Mouse (Mus musculus): ENCODE measurements around the gene Ang4. TPM values are rescaled to one million over a fixed set of nuclear protein-coding genes. Genes with fewer than 3 reads are reported as not detected.
A peak's percentile ranks its signal among the peaks of the same experiment; 100 is the strongest.

Ang4 gene
- polyA plus RNA-seq, 1 experiment from 2014 or later: not detected

DNA sequence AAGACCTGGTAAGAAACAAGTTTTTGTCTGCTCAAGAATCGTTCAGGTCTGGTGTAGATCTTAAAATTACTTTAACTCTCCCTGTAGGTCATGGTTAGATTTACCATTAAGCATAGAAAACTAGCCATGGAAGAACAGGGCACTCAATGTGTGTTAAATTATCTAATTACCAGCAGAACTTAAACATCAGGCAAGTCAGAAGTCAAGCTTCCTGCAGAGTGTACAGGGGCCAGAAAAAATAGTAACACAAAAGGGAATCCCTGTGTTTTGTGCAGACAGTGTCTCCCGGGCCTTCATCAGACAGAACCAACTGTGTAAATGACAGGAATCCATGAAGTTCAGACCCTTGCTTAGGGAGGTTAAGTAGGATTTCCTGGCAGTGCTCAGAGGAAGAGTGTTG is 17.4 kb downstream of the Ang4 start:
- Histone ChIP-seq H3K27ac (ENCODE audit: low read depth, low read length) (no peak overlapping the region), H3K9me3 (replicated peaks; ENCODE audit: control insufficient read depth, low read length) (no peaks in the 10 kb centered on the region), H3K4me1 (ENCODE audit: control insufficient read depth, insufficient read depth, low read length) (no peaks in the 10 kb centered on the region), H3K27me3 (replicated peaks; ENCODE audit: control insufficient read depth, insufficient read depth, low read length) (no peaks in the 10 kb centered on the region), H3K4me2 (ENCODE audit: low read length) (no peak overlapping the region), H3K9ac (ENCODE audit: low read length) (no peak overlapping the region), H3K4me3 (ENCODE audit: low read depth, low read length) (no peak overlapping the region), H3K36me3 (ENCODE audit: control insufficient read depth, insufficient read depth, low read length) (no peaks in the 10 kb centered on the region)
- WGBS: 80% methylated on average over 2 of the region's 2 CpGs
- DNase-seq (ENCODE audit: low spot score) (no peak), ATAC-seq (no peak)

DNA sequence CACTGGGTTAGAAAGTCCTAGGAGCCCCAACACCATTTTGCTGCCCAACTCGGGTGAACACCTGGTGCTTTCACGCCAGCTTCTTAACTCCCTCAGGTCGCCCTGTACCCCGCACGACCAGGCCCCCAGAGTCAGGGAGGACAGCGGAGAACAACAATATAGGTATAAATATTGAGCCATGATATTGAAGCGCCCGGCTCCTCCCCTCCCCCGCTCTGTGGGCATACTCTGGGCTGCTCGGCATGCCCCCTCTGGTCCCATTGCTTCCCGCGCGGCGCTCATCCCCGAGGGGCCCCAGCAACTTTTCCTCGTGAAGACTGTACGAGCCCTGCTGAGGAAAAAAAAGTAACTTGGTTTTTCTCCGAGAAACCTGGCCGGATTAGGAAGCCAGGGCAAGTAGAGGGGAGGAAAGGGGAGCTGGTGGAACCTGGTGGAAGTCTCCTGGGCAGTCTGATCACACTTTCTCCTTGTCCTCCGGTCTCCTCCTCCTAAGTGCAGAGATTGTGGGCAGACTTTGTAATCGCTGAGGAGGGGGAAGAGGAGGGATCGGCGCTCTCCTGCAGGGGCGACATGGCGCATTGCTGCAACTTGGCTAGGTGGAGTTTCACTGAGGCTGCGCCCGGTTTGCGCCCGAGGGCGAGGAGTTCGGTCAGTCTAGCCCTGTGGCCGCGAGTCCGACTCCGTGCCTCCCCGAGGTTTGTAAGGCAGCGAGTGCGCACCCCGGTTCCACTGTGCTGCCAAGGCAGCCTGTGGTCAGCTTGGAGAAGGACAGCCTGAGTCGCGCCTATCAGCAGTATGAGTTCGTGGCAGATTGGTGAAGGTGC is 32.8 kb downstream of the Ang4 start:
- Histone ChIP-seq H3K4me3 (ENCODE audit: low read depth, low read length) (peak overlapping the region; percentile 26), H3K4me1 (ENCODE audit: control insufficient read depth, insufficient read depth, low read length) (peaks cover 4% of the 10 kb centered on the region; the same call in 1 of the 2 replicates), H3K9me3 (replicated peaks; ENCODE audit: control insufficient read depth, low read length) (no peaks in the 10 kb centered on the region), H3K27me3 (replicated peaks; ENCODE audit: control insufficient read depth, insufficient read depth, low read length) (peaks cover 31% of the 10 kb centered on the region), H3K27ac (ENCODE audit: low read depth, low read length) (no peak overlapping the region), H3K4me2 (ENCODE audit: low read length) (peak overlapping the region; percentile 49), H3K36me3 (ENCODE audit: control insufficient read depth, insufficient read depth, low read length) (no peaks in the 10 kb centered on the region), H3K9ac (ENCODE audit: low read length) (0 out of 2 replicates have a peak overlapping the region, but pooled peaks have one; percentile 35)
- under 1% methylated on average over 42 of the region's 42 CpGs for WGBS
- DNase-seq (ENCODE audit: low spot score) (no peak), ATAC-seq (no peak)

DNA sequence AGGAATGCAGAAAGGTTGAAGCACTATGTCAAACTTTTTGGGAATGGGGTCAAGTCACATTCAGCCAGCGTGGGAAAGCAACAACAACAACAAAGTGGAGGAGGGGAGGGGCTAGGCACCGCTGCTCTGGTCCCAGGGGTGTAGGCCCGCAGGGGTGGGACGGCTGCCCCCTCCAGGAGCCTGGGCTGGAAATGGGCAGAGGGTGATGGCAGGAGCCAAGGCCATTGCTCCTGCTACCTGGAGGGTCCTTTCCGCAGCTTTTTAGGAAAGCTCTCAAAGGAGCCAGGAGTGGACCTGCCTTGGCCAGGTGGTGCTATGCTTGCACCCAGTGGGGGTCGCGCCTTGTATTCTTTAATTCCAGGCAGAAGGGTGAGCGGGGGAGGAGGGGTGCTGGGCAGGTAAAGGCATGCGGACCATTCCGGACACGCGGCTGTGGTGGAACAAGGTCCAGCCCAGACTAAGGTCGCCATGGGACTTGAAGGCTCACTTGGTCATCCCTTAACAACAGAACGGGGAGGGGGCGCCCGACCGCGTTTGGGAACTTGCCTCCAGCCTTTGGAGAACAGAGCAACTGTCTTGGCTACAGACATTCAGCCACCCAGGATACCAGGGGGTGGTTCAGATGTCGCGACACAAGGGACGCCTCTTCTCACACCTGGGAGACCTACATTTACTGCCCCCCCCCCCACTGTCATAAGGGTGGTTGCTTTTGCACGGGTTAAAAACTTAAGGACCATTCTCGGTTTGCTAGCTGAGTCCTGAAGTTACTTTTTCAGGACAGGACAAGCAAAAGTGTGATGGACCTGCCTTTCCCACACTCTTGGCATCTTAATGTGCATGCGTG is 34.0 kb downstream of the Ang4 start:
- Histone ChIP-seq H3K9me3 (replicated peaks; ENCODE audit: control insufficient read depth, low read length) (no peaks in the 10 kb centered on the region), H3K36me3 (ENCODE audit: control insufficient read depth, insufficient read depth, low read length) (no peaks in the 10 kb centered on the region), H3K4me1 (ENCODE audit: control insufficient read depth, insufficient read depth, low read length) (peaks cover 4% of the 10 kb centered on the region; the same call in 1 of the 2 replicates), H3K4me2 (ENCODE audit: low read length) (peak overlapping the region; percentile 39), H3K27me3 (replicated peaks; ENCODE audit: control insufficient read depth, insufficient read depth, low read length) (peaks cover 31% of the 10 kb centered on the region), H3K27ac (ENCODE audit: low read depth, low read length) (no peak overlapping the region), H3K4me3 (ENCODE audit: low read depth, low read length) (peak overlapping the region; percentile 15; the same call in 1 of the 2 replicates), H3K9ac (ENCODE audit: low read length) (no peak overlapping the region)
- whole genome bisulfite sequencing: 1% methylated on average over 24 of the region's 24 CpGs
- ATAC-seq (no peak), DNase-seq (ENCODE audit: low spot score) (no peak)

DNA sequence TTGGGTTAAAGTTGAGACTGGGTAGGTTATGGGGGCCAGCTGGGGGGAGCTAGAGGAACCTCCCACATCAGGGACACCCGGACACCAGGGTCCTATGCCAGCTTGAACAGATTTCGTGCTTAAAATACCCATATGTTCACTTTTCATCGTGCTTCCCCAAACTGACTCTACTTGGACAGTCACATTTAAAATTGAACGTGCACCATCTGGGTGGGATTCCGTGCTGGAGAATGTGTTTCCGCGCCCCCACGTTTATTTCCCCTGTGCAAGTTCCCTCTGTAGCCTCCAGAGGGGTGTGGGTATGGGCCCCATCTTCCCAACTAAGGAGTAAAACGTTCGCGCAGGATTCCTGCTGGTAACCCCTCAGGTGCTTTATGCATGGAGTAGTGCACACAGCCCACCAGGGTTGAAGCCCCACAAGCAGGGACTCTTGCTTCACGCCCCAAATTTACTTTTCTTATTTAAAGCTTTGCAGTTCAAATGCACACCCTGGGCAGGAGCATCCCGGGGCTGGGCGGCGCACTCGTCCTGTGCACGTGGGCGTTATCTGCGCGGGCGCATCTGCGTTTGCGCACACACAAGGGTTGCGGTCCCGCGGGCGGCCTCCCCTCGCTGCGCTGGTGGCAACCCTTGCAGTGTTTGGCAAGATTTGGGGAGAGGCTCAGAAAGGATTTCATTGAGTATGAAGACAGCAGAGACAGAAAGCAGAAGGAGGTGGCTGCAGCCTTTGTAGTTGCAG is 34.8 kb downstream of the Ang4 start:
- Histone ChIP-seq H3K9me3 (replicated peaks; ENCODE audit: control insufficient read depth, low read length) (no peaks in the 10 kb centered on the region), H3K27ac (ENCODE audit: low read depth, low read length) (no peak overlapping the region), H3K27me3 (replicated peaks; ENCODE audit: control insufficient read depth, insufficient read depth, low read length) (peaks cover 31% of the 10 kb centered on the region), H3K4me1 (ENCODE audit: control insufficient read depth, insufficient read depth, low read length) (peaks cover 4% of the 10 kb centered on the region; the same call in 1 of the 2 replicates), H3K36me3 (ENCODE audit: control insufficient read depth, insufficient read depth, low read length) (no peaks in the 10 kb centered on the region), H3K4me2 (ENCODE audit: low read length) (peak overlapping the region; percentile 39), H3K4me3 (ENCODE audit: low read depth, low read length) (peak overlapping the region; percentile 15; the same call in 1 of the 2 replicates), H3K9ac (ENCODE audit: low read length) (no peak overlapping the region)
- DNase-seq (ENCODE audit: low spot score) (no peak), ATAC-seq (no peak)
- WGBS: 2% methylated on average over 29 of the region's 29 CpGs

DNA sequence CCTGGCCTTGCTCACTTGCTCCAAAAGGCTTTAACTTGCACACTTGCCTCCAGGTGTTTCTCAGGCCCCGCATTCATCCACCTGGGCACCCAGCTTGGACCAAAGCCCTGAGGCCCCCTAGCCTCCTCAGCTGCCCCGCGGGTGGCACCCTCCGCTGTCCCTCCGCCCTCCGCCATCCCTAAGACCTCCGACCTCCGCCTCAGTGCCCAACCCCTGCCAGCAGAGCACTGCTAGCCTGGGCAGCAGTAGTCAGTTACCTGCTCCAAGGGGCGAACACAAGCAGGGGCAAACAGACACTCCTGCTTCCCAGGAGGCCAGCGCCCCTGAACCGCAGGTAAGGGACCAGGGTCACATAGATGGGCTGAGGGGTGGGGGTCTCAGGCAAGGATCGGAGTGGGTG is 35.4 kb downstream of the Ang4 start:
- H3K4me3 ChIP-seq (ENCODE audit: low read depth, low read length): no peak overlapping the region
- no peaks in the 10 kb centered on the region for H3K9me3 ChIP-seq (replicated peaks; ENCODE audit: control insufficient read depth, low read length)
- peaks cover 31% of the 10 kb centered on the region for H3K27me3 ChIP-seq (replicated peaks; ENCODE audit: control insufficient read depth, insufficient read depth, low read length)
- peaks cover 4% of the 10 kb centered on the region; the same call in 1 of the 2 replicates for H3K4me1 ChIP-seq (ENCODE audit: control insufficient read depth, insufficient read depth, low read length)
- 12% methylated on average over 12 of the region's 12 CpGs for WGBS
- no peak overlapping the region for H3K9ac ChIP-seq (ENCODE audit: low read length)
- H3K27ac ChIP-seq (ENCODE audit: low read depth, low read length): no peak overlapping the region
- H3K4me2 ChIP-seq (ENCODE audit: low read length): no peak overlapping the region
- ATAC-seq: no peak
- no peaks in the 10 kb centered on the region for H3K36me3 ChIP-seq (ENCODE audit: control insufficient read depth, insufficient read depth, low read length)
- no peak for DNase-seq (ENCODE audit: low spot score)

DNA sequence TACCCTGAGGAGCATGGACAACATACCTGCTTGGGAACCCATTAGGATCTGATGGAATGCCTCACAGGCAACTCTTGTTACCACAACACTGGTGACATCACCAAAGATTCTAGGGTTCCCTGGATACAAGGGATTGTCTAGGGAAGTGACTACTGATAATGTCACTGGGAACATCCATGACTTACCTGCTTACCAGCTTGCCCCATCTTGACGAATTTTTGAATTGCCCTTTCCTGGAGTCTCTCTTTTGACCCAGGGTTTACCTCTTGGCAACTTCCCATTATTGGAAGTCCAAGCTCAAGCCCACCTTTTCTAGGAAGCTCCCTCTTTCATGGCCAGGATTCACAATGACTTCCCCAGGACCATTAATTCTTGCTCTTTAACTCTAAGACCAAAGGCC is 56.3 kb downstream of the Ang4 start, which contains the start of gene Gm5800:
Gene Gm5800 (minus strand): TSS at position 101 of the 400 bp plus-strand sequence.
- H3K4me1 ChIP-seq (ENCODE audit: control insufficient read depth, insufficient read depth, low read length): no peaks in the 10 kb centered on the region
- DNase-seq (ENCODE audit: low spot score): no peak
- H3K9me3 ChIP-seq (replicated peaks; ENCODE audit: control insufficient read depth, low read length): no peaks in the 10 kb centered on the region
- no peaks in the 10 kb centered on the region for H3K36me3 ChIP-seq (ENCODE audit: control insufficient read depth, insufficient read depth, low read length)
- H3K4me2 ChIP-seq (ENCODE audit: low read length): no peak within 1 kb of the TSS
- WGBS: 65% methylated on average over 1 of the region's 1 CpGs
- H3K9ac ChIP-seq (ENCODE audit: low read length): no peak within 1 kb of the TSS
- H3K27me3 ChIP-seq (replicated peaks; ENCODE audit: control insufficient read depth, insufficient read depth, low read length): no peaks in the 10 kb centered on the region
- ATAC-seq: no peak
- no peak within 1 kb of the TSS for H3K27ac ChIP-seq (ENCODE audit: low read depth, low read length)
- H3K4me3 ChIP-seq (ENCODE audit: low read depth, low read length): no peak within 1 kb of the TSS

Other genes with a start within 250 kb of the Ang4 start
- not detected in 2 replicates for gene Gm5622, start 220.8 kb downstream of the Ang4 start, polyA plus RNA-seq (2014; fragmentation: Nextera tagmentation; extraction: Ambion mirVana)
- not detected in 2 replicates for gene Gm17175, start 199.5 kb downstream of the Ang4 start, polyA plus RNA-seq (2014; fragmentation: Nextera tagmentation; extraction: Ambion mirVana)
- gene Gm17174, start 181.5 kb downstream of the Ang4 start, polyA plus RNA-seq (2014; fragmentation: Nextera tagmentation; extraction: Ambion mirVana): not detected in 2 replicates
- not detected in 2 replicates for gene Gm17078, start 162.3 kb downstream of the Ang4 start, polyA plus RNA-seq (2014; fragmentation: Nextera tagmentation; extraction: Ambion mirVana)
- gene Gm4181, start 137.9 kb downstream of the Ang4 start, polyA plus RNA-seq (2014; fragmentation: Nextera tagmentation; extraction: Ambion mirVana): not detected in 2 replicates
- gene Gm17079, start 78.1 kb downstream of the Ang4 start, polyA plus RNA-seq (2014; fragmentation: Nextera tagmentation; extraction: Ambion mirVana): not detected in 2 replicates
- gene Gm5800, start 56.4 kb downstream of the Ang4 start, polyA plus RNA-seq (2014; fragmentation: Nextera tagmentation; extraction: Ambion mirVana): not detected in 2 replicates
- not detected in 2 replicates for gene AY358078, start 26.5 kb upstream of the Ang4 start, polyA plus RNA-seq (2014; fragmentation: Nextera tagmentation; extraction: Ambion mirVana)
- gene Ear6, start 80.1 kb upstream of the Ang4 start, polyA plus RNA-seq (2014; fragmentation: Nextera tagmentation; extraction: Ambion mirVana): not detected in 2 replicates
- gene Mettl17, start 111.3 kb upstream of the Ang4 start, polyA plus RNA-seq (2014; fragmentation: Nextera tagmentation; extraction: Ambion mirVana): 64.7 and 64.9 TPM in 2 replicates
- 0.62 and 0.82 TPM in 2 replicates for gene Slc39a2, start 119.3 kb upstream of the Ang4 start, polyA plus RNA-seq (2014; fragmentation: Nextera tagmentation; extraction: Ambion mirVana)
- gene Ndrg2, start 140.6 kb upstream of the Ang4 start, polyA plus RNA-seq (2014; fragmentation: Nextera tagmentation; extraction: Ambion mirVana): 127 and 139 TPM in 2 replicates
- not detected in 2 replicates for gene Tppp2, start 144.8 kb upstream of the Ang4 start, polyA plus RNA-seq (2014; fragmentation: Nextera tagmentation; extraction: Ambion mirVana)
- not detected in 2 replicates for gene Rnase13, start 149.2 kb upstream of the Ang4 start, polyA plus RNA-seq (2014; fragmentation: Nextera tagmentation; extraction: Ambion mirVana)
- 49.5 and 51.1 TPM in 2 replicates for gene Arhgef40, start 211.1 kb upstream of the Ang4 start, polyA plus RNA-seq (2014; fragmentation: Nextera tagmentation; extraction: Ambion mirVana)
- 0.46 and 0.56 TPM in 2 replicates for gene Tmem253, start 242.1 kb upstream of the Ang4 start, polyA plus RNA-seq (2014; fragmentation: Nextera tagmentation; extraction: Ambion mirVana)
- gene Zfp219, start 247.1 kb upstream of the Ang4 start, polyA plus RNA-seq (2014; fragmentation: Nextera tagmentation; extraction: Ambion mirVana): 41.0 and 42.0 TPM in 2 replicates

Measured in forebrain, embryonic 14.5 days (tissue).